Mouse (Mus musculus): ENCODE results near the gene Dazap1. TPM values are rescaled to one million over a fixed set of nuclear protein-coding genes. Genes with fewer than 3 reads are reported as not detected.

Gene Dazap1
- polyA plus RNA-seq, 1 experiment = 68.2 TPM

DNA sequence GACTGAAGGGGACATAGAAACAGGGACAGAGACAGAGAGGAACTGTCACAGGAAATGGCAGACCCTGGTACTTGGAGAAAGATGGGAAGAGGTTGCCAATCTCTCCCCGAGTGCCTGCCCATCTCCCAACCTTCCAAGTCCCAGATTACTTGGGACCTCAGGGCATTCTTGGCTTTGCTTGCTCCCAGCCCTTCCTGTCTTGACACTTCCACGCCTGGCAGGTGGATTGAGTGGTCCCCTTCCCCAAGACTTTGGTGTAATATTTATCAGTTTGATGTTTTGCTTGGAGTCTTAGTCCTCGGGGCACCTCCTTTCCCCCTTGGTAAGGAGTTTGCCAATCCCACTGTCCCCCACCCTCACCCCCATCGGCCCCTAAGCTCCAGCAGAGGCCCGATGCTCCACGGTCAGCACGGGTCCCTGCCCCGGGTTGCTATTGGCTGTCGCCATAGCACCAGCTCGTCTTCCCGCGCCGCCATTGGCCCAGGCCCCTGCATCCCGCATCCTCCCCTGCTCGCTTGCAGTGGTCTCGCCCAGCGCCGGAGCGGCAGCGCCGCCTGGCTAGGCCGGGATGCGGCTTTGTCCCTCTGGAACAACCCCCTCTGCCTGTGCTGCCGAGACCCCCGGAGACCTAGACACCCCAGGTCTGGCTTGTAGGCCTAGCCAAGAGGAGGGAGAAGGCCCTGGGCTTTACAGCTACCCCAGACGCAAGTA is 37.4 kb downstream of the Dazap1 start:
- no peak for DNase-seq (ENCODE audit: low spot score)

DNA sequence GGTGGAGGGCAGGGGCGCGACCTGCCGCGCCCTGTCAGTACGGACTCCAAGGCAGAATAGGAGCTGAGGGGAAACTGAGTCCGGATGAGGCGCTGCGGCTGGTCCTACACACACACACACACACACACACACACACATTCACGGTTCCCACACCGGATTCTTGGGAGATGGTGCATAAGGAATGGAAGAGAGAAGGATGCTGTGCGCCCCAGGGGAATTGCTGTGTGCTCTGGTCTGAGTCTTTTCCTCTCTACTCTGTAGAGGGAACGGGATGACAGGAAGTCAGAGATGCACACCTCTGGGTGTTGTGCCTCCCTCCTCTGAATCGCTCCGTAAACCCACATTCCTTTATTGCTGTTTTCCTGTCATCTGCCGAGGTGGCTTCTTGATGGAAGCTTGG is 38.0 kb downstream of the Dazap1 start:
- DNase-seq (ENCODE audit: low spot score) = no peak

DNA sequence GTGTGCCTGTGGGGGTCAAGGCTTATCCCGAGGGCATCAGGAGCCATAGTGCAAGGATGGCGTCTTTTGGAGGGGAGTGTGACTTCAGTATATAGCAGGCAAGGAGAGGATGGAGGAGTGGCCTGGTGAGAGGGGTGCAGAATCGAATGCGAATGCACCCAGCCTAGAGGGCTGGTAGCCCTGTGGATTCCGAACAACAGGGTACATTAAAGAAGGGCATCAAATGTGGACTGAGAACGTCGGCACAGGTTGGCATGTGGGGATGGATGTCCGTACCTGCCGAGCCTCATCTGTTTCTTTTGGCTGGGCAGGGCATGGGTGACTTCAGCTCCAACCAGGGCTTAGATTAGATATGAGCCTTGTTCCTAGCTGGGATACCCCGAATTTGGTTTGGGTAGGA is 38.5 kb downstream of the Dazap1 start:
- DNase-seq (ENCODE audit: low spot score) = no peak

DNA sequence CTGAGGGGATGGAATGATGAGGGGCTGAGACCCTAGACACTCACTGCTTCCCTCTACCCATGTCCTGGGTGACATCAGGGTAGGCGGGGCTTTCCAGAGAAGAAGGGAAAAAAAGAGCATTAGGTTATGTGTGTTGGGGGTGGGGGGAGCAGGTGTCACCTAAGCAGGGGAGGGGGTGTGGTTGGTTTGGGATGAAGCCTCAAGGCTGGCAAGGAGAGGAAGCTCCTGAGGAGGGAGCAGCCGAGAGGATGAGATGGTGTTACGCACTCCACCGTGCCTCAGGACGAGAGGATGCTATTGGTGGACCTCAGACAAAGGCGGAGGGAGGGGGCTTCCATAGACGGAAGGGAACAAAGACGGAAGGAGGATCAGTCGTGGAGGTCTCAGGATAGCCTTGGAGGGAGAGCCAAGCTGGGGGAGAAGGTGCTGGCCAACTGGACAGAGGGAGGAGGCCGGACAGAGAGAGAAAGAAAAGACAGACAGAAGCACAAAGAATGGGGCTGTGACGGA is 39.4 kb downstream of the Dazap1 start:
- no peak for DNase-seq (ENCODE audit: low spot score)

DNA sequence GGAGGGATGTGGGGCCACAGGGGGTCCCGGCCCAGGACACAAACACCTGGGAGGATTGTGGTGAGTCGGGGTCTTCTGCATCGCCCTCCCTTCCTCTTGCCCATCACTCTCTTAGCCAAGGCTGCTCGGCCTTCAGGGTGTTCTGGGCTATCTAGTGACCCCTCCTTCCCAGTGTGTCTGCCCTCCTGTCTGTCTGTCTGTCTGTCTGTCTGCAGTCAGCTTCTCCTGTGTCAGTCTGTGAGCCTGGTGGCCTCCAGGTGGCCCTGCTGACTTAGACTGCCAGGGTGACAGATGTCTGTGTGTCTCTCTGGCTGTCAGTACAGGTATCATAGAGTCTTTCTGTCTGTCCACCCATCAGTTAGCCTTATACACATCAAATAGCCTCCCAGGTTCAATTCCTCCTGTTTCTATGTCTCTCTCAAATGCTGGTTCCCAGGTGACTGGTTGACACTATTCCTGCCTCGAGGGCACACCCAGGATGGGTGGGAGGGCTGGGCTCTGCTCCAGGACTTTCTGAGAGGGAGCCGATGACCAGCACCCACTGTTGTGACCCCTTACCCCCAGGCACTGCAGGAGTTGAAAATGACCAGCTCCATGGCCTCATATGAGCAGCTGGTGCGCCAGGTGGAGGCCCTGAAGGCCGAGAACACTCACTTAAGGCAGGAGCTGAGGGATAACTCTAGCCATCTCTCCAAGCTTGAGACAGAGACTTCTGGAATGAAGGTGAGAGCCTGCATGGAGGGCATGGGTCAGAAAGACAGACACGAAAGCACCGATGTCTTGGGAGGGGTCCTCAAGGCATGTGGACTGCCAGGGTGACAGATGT is 40.2 kb downstream of the Dazap1 start:
- no peak for DNase-seq (ENCODE audit: low spot score)

DNA sequence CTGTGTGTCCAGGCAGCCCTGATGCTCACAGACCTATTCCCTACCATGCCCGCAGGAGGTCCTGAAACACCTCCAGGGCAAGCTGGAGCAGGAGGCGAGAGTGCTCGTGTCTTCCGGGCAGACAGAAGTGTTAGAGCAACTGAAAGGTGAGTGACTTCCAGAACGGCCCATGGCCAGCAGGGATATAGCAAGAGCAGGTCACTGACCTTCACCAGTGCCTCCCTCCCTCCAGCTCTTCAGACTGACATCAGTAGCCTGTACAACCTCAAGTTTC is 40.7 kb downstream of the Dazap1 start:
- no peak for DNase-seq (ENCODE audit: low spot score)

DNA sequence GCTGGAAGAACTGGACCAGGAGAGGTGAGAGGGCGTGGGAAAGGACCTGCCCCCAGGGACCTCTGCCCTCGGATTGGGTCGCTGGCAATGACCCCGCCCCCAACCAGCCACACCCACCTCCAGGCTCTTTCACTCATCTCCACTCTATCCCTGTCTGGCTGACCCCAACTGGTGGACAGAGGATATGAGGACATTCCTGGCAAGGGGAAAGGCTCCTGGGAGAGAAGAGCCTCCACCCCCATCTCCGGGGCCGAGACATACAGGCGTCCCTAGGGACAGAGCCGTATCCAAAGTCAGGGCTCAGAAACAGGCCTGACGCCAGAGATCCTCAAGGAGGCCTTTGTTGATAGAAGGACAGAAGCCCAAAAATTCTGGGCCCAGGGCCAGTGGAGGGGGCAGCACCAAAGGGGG is 41.2 kb downstream of the Dazap1 start:
- DNase-seq (ENCODE audit: low spot score) = no peak

DNA sequence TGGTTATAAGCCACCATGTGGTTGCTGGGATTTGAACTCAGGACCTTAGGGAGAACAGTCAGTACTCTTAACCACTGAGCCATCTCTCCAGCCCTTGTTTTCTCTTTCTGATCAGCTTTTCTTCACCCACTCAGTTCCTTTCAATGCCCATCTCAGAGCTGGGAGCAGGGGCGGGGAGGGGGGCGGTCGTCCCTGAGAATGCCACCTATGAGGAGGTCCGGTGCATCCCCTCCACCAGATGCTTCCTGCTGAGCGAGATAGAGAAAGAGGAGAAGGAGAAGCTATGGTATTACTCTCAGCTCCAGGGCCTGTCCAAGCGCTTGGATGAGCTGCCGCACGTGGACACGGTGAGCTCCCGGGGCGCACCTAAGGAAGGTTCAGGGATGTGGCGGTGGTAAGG is 43.2 kb downstream of the Dazap1 start:
- no peak for DNase-seq (ENCODE audit: low spot score)

DNA sequence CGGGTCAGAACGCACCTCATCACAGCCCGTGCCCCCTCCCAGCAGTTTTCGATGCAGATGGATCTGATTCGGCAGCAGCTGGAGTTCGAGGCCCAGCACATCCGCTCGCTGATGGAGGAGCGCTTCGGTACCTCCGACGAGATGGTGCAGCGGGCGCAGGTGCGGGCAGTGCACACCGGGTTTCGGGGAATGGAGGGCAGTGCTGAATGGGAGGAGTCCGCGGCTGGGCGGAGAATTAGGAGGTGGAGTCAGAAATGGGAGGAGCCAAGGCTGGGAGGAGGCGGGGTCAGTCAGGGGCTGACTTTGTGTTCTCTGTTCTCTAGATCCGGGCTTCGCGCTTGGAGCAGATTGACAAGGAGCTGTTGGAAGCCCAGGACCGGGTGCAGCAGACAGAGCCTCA is 43.6 kb downstream of the Dazap1 start:
- DNase-seq (ENCODE audit: low spot score) = no peak

DNA sequence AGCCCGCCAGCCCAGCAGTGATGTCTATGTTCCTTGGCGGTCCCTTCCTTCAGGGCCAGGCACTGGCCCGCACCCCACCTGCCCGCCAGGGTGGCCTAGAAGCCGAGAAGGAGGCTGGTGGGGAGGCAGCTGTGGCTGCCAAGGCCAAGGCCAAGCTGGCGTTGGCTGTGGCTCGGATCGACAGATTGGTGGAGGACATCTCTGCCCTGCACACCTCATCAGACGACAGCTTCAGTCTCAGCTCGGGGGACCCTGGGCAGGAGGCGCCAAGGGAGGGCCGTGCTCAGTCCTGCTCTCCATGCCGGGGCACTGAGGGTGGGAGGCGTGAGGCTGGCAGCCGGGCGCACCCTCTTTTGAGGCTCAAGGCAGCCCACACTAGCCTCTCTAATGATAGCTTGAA is 50.3 kb downstream of the Dazap1 start:
- DNase-seq (ENCODE audit: low spot score) = no peak

DNA sequence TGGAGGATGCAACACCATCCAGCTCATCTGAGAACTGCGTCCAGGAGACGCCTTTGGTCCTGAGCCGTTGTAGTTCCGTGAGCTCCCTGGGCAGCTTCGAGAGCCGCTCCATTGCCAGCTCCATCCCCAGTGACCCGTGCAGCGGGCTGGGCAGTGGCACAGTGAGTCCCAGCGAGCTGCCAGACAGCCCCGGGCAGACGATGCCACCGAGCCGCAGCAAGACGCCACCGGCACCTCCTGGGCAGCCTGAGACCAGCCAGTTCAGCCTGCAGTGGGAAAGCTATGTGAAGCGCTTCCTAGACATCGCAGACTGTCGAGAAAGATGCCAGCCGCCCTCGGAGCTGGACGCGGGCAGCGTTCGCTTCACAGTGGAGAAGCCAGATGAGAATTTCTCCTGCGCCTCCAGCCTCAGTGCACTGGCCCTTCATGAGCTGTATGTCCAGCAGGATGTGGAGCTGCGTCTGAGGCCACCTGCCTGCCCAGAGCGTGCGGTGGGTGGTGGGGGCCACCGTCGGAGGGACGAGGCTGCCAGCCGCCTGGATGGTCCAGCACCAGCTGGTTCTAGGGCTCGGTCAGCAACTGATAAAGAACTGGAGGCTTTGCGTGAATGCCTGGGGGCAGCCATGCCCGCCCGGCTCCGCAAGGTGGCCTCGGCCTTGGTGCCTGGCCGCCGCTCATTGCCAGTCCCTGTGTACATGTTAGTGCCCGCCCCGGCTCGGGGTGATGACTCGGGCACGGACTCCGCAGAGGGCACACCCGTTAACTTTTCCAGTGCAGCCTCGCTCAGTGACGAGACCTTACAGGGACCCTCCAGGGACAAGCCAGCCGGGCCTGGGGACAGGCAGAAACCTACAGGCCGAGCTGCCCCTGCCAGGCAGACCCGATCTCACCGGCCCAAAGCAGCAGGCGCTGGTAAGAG is 51.6 kb downstream of the Dazap1 start:
- DNase-seq (ENCODE audit: low spot score) = no peak

DNA sequence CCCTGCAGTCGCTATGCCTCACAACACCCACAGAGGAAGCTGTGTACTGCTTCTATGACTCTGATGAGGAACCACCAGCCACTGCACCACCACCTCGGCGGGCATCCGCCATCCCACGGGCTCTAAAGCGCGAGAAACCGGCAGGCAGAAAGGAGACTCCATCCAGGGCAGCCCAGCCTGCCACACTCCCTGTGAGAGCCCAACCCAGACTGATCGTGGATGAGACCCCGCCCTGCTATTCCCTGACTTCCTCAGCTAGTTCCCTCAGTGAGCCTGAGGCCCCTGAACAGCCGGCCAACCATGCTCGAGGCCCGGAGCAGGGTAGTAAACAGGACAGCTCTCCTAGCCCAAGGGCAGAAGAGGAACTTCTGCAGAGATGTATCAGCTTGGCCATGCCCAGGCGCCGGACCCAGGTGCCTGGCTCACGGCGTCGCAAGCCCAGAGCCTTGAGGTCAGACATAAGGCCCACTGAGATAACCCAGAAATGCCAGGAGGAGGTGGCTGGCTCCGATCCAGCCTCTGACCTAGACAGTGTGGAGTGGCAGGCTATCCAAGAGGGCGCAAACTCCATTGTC is 52.4 kb downstream of the Dazap1 start:
- no peak for DNase-seq (ENCODE audit: low spot score)

DNA sequence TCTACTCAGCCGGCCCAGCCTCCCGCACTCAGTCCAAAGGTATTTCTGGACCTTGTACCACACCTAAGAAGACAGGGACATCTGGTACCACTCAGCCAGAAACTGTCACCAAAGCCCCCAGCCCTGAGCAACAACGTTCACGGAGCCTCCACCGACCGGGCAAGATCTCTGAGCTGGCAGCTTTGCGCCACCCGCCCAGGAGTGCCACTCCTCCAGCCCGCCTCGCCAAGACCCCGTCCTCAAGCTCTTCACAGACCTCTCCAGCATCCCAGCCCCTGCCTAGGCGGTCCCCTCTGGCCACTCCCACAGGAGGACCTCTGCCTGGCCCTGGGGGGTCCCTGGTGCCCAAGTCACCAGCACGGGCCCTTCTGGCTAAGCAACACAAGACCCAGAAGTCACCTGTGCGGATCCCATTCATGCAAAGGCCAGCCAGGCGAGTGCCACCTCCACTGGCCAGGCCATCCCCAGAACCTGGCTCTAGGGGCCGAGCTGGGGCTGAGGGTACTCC is 53.3 kb downstream of the Dazap1 start:
- DNase-seq (ENCODE audit: low spot score) = no peak

DNA sequence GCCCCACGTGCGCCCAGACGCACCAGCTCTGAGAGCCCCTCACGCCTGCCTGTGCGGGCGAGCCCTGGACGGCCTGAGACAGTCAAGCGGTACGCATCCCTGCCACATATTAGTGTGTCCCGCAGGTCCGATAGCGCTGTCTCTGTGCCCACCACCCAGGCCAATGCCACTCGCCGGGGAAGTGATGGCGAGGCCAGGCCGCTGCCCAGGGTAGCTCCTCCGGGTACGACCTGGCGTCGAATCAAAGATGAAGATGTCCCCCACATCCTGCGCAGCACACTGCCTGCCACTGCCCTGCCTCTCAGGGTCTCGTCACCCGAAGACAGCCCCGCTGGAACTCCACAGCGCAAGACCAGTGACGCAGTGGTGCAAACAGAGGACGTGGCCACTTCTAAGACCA is 54.0 kb downstream of the Dazap1 start:
- no peak for DNase-seq (ENCODE audit: low spot score)

DNA sequence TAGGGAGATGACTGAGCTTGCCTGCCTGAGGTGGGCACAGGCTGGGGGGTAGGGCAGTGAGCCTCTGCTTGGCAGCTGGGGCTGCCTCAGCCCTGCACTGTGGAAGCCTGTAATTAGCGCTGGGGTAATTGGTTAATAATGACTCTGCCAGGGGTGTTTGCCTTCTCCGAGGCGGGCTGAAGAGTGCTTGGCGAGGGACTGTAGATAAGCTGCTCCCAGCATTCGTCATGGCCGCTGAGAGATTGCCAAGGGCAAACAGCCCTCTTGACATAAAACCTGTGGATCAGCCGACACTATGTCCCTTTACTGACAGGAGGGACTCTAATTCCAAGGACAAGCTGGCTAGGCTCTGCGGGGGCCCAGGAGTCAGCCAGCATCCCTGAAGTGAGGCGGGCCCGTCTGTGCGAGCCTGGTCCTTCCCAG is 55.1 kb downstream of the Dazap1 start:
- no peak for DNase-seq (ENCODE audit: low spot score)

DNA sequence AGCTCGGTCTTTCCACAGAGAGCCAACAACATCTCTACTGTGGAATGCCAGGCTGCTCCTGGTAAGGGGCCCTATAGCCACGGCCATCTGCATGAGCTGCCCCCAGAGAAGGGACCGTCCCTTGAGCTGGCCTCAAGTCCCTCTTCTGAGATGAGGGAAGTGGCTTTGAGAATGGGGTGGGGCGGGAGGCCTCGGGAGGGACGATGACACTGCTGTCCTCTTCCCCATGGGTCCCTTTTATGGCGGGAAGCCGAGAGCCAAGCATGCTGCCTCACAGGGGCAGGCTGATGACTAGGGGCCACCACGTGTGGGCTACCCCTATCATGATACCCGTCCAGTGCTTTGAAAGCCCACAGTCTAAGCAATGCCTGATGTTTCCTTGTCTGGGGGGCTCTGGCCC is 55.7 kb downstream of the Dazap1 start:
- DNase-seq (ENCODE audit: low spot score) = no peak

DNA sequence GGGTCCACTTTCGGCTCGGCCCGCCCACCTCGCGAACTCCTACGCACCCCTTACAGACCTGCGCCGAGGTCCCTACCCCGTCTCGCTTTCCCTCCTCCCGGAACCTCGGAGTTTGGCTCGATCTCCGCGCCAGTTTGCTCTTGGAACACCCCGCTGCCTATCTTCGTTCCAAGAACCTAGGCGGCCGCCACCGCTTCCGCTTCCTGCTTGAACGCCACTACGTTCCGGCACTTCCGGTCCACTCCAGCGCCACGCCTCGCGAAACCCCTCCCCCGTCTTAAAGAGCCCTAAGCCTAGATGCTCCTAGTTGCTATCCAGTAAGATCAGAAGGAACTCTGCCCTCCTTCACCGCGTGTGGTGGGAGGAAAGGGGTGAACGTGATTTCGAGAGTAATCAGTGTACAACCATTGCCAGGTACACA is 59.1 kb downstream of the Dazap1 start, which contains the start of gene 2310011J03Rik:
TSS of gene 2310011J03Rik (minus strand) at position 198 of the 421 bp plus-strand sequence.
- peak; percentile 73 for DNase-seq (ENCODE audit: low spot score)

DNA sequence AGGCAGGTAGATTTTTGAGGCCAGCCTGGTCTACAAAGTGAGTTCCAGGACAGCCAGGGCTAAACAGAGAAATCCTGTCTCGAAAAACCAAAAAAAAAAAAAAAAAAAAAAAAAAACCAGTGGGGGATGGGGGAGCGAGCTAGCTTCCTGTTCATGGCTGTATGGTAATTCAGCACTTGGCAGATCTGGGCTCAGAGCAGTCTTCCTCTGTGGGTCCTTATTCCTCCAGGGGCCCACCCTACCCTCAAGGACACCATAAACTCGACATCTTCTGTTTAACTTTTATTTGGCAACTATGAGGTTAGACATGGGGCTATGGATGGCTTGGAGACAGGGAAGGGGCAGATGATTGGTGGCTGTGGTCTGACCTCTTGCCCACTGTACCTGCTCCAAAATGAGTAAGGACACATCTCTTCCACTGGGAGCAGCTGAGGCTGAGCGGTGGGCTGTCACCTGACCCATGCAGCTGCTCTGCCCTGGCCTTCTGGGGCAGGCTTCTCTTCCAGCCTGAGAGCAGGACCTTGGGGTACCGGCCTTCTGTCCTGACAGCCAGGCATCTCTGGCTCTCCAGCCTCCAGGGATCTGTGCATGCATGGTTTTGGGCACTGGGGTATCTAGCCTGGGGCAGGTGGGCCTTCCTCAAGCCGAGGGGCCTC is 59.9 kb downstream of the Dazap1 start:
- DNase-seq (ENCODE audit: low spot score) = no peak

DNA sequence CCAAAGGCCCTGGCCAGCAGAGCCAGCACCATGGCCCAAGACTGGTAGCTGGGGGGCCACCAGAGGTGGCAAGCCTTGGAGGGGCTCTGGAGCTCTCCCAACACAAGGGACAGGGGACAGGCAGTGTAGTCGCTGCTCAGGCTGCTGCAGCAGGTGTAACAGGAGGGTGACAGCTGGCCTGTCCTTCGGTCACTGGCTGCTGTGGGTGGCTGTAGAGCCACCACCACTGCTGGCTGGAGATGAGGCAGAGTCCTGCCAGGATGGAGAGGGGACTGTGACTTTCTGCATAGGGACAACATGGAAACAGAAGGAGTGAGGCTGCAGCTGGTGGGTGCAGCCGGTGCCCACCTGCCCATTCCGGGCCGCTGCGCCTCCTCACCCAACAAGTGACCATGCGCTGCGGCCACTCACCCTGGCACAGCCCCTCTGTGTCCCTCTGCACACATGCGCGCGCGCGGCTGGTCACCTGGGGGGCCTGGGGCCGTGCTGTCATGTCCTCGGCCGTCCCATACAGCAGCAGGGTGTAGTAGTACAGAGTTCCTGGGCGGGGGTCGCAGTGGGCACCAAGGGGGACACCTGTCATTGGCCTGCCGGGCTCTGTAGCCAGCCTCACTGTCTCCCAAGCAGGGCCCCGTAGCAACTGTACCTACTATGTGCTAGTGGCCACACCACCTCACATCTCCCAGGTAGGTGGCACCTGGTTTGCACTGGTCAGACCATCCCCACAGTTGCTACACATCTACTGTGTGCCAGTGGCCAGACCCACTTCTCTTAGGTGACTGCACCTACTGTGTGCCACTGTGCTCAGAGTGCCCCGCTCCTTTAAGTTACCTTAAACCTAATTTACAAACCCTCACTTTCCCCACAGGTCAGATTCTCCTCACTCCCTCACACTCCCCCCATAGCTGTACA is 60.6 kb downstream of the Dazap1 start:
- DNase-seq (ENCODE audit: low spot score) = no peak

DNA sequence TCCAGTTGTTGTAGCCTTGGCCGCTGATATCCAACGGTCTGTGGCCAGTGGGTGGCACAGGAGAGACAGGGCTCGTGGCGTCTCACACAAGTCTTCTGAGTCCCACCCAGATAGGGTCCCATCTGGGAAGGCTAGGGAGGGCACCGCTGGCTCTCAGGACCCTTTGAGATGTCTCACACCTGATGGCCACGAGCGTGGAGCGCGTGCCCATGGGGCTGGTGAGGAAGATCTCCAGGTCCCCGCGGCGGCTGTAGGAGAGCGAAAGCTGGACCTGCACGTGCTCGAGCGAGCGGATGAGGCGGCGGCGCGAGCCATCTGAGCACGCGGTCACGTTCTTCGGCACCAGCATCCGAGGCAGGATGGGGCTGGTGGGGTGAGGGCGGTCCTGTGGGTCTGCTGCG is 61.5 kb downstream of the Dazap1 start:
- DNase-seq (ENCODE audit: low spot score) = no peak

Measured in urinary bladder, adult 2 months (tissue).